Mouse (Mus musculus) hindbrain, embryonic 16.5 days (tissue): Measurements from ENCODE around the gene Gria1. TPM values are rescaled to one million over a fixed set of nuclear protein-coding genes. Genes with fewer than 3 reads are reported as not detected.

Experiments
- ATAC-seq: fragments of 200-750 bp; cut with Nextera tagmentation; 2 replicates; pipeline ENCODE4 v1.8.0; 2017; ENCODE audit warnings: moderate TSS enrichment, moderate library complexity
- H3K27ac ChIP-seq: fragments of 300-500 bp; sonication (generic); 2 replicates; pipeline ENCODE4 v1.5.1; 2014; ENCODE audit warnings: low read depth, mild to moderate bottlenecking, control low read depth, low read length, moderate library complexity
- H3K27me3 ChIP-seq: fragments of 300-500 bp; sonication (generic); replicated peaks from 2 replicates; pipeline ENCODE4 v1.6.1; 2014; ENCODE audit warnings: low read length; ENCODE audit not compliant: control insufficient read depth, insufficient read depth
- H3K36me3 ChIP-seq: fragments of 300-500 bp; sonication (generic); 2 replicates; pipeline ENCODE4 v1.6.1; 2014; ENCODE audit warnings: mild to moderate bottlenecking, low read length, moderate library complexity, mixed read lengths; ENCODE audit not compliant: control insufficient read depth, insufficient read depth
- H3K4me1 ChIP-seq: fragments of 300-500 bp; sonication (generic); 2 replicates; pipeline ENCODE4 v1.6.1; 2014; ENCODE audit warnings: low read depth, low read length; ENCODE audit not compliant: control insufficient read depth, insufficient read depth
- H3K4me2 ChIP-seq: fragments of 300-500 bp; sonication (generic); 2 replicates; pipeline ENCODE4 v1.6.1; 2014; ENCODE audit warnings: mild to moderate bottlenecking, low read length, control low read depth, moderate library complexity
- H3K4me3 ChIP-seq: fragments of 300-500 bp; sonication (generic); 2 replicates; pipeline ENCODE4 v1.5.1; 2014; ENCODE audit warnings: mild to moderate bottlenecking, low read length, control low read depth, moderate library complexity
- H3K9ac ChIP-seq: fragments of 300-500 bp; sonication (generic); 2 replicates; pipeline ENCODE4 v1.6.1; 2014; ENCODE audit warnings: low read depth, mild to moderate bottlenecking, control low read depth, low read length, moderate library complexity
- H3K9me3 ChIP-seq: fragments of 300-500 bp; sonication (generic); 2 replicates; pipeline ENCODE4 v1.6.1; 2014; ENCODE audit warnings: mild to moderate bottlenecking, low read length, moderate library complexity; ENCODE audit not compliant: control insufficient read depth
- WGBS: fragments of 180-500 bp; shearing (Covaris S2); extraction: QIAGEN DNeasy Blood & Tissue Kit; methylation state at CpG from one replicate; pipeline ENCODE4 v1.1.7; 2014; 5-methylcytosine and 5-hydroxymethylcytosine counted together
- polyA plus RNA-seq: library from polyadenylated mRNA; unstranded; fragments of >200 nt; fragmentation: Nextera tagmentation; extraction: Ambion mirVana; gene quantifications from 2 replicates; pipeline ENCODE4 v1.2.1, GENCODE M21; 2015

Gria1 gene
- polyA plus RNA-seq, 1 experiment from 2014 or later: 47.7 TPM

- no peak overlapping the region for H3K27ac ChIP-seq
- ATAC-seq: no peak
- H3K27me3 ChIP-seq: no peaks in the 10 kb centered on the region
- H3K4me2 ChIP-seq: no peak overlapping the region
- H3K4me3 ChIP-seq: no peak overlapping the region
- 27% methylated on average over 8 of the region's 8 CpGs for WGBS
- H3K4me1 ChIP-seq: no peaks in the 10 kb centered on the region
- H3K36me3 ChIP-seq: peaks cover 3% of the 10 kb centered on the region; the same call in 1 of the 2 replicates
- H3K9me3 ChIP-seq: no peaks in the 10 kb centered on the region
- H3K9ac ChIP-seq: no peak overlapping the region
Measured at GRCm38 (mm10) chr11:57222797-57223569, 211.8 kb downstream of the Gria1 start.

- Histone ChIP-seq H3K36me3 (peaks cover 1% of the 10 kb centered on the region; the same call in 1 of the 2 replicates), H3K27me3 (no peaks in the 10 kb centered on the region), H3K4me3 (no peak overlapping the region), H3K9me3 (no peaks in the 10 kb centered on the region), H3K27ac (no peak overlapping the region), H3K4me1 (no peaks in the 10 kb centered on the region), H3K4me2 (no peak overlapping the region), H3K9ac (no peak overlapping the region)
- no peak for ATAC-seq
- 86% methylated on average over 2 of the region's 2 CpGs for WGBS
Measured at GRCm38 (mm10) chr11:57235446-57235845, 224.3 kb downstream of the Gria1 start.

- H3K4me1 ChIP-seq: no peaks in the 10 kb centered on the region
- no peak for ATAC-seq
- no peaks in the 10 kb centered on the region for H3K36me3 ChIP-seq
- H3K9ac ChIP-seq: no peak overlapping the region
- H3K27me3 ChIP-seq: no peaks in the 10 kb centered on the region
- H3K27ac ChIP-seq: no peak overlapping the region
- WGBS: 69% methylated on average over 1 of the region's 1 CpGs
- H3K4me2 ChIP-seq: no peak overlapping the region
- H3K4me3 ChIP-seq: no peak overlapping the region
- H3K9me3 ChIP-seq: no peaks in the 10 kb centered on the region
Measured at GRCm38 (mm10) chr11:57236431-57236830, 225.2 kb downstream of the Gria1 start.

- Histone ChIP-seq H3K27me3 (no peaks in the 10 kb centered on the region), H3K9ac (no peak overlapping the region), H3K36me3 (no peaks in the 10 kb centered on the region), H3K4me1 (no peaks in the 10 kb centered on the region), H3K9me3 (no peaks in the 10 kb centered on the region), H3K4me2 (no peak overlapping the region), H3K27ac (no peak overlapping the region), H3K4me3 (no peak overlapping the region)
- ATAC-seq: no peak
- WGBS: 18% methylated on average over 3 of the region's 3 CpGs
Measured at GRCm38 (mm10) chr11:57239758-57240157, 228.6 kb downstream of the Gria1 start.

- no peak overlapping the region for H3K4me3 ChIP-seq
- no peak overlapping the region for H3K27ac ChIP-seq
- no peak for ATAC-seq
Measured at GRCm38 (mm10) chr11:57243835-57244234, 232.6 kb downstream of the Gria1 start.

GRCm38 (mm10) chr11:57244543-57244942 lies 233.4 kb downstream of the Gria1 start:
- Histone ChIP-seq H3K27me3 (no peaks in the 10 kb centered on the region), H3K9ac (no peak overlapping the region), H3K27ac (no peak overlapping the region), H3K4me1 (no peaks in the 10 kb centered on the region), H3K4me3 (no peak overlapping the region), H3K36me3 (no peaks in the 10 kb centered on the region), H3K9me3 (no peaks in the 10 kb centered on the region), H3K4me2 (no peak overlapping the region)
- WGBS: 90% methylated on average over 6 of the region's 6 CpGs
- ATAC-seq: no peak

More at GRCm38 (mm10) chr11:57243835-57244234, 232.6 kb downstream of the Gria1 start:
- Histone ChIP-seq H3K9ac (no peak overlapping the region), H3K36me3 (no peaks in the 10 kb centered on the region), H3K4me2 (no peak overlapping the region), H3K27me3 (no peaks in the 10 kb centered on the region), H3K9me3 (no peaks in the 10 kb centered on the region), H3K4me1 (no peaks in the 10 kb centered on the region)

GRCm38 (mm10) chr11:57248870-57249269 lies 237.7 kb downstream of the Gria1 start:
- no peak overlapping the region for H3K4me2 ChIP-seq
- peaks cover 2% of the 10 kb centered on the region; the same call in 1 of the 2 replicates for H3K4me1 ChIP-seq
- H3K36me3 ChIP-seq: no peaks in the 10 kb centered on the region
- no peaks in the 10 kb centered on the region for H3K27me3 ChIP-seq
- H3K9ac ChIP-seq: no peak overlapping the region
- WGBS: 54% methylated on average over 4 of the region's 4 CpGs
- no peaks in the 10 kb centered on the region for H3K9me3 ChIP-seq
- ATAC-seq: no peak
- H3K4me3 ChIP-seq: no peak overlapping the region
- H3K27ac ChIP-seq: no peak overlapping the region

GRCm38 (mm10) chr11:57250129-57250528 lies 238.9 kb downstream of the Gria1 start:
- Histone ChIP-seq H3K9ac (no peak overlapping the region), H3K36me3 (no peaks in the 10 kb centered on the region), H3K4me1 (peaks cover 2% of the 10 kb centered on the region; the same call in 1 of the 2 replicates), H3K4me3 (no peak overlapping the region), H3K4me2 (no peak overlapping the region), H3K9me3 (no peaks in the 10 kb centered on the region), H3K27ac (no peak overlapping the region), H3K27me3 (no peaks in the 10 kb centered on the region)
- no peak for ATAC-seq
- 38% methylated on average over 7 of the region's 7 CpGs for WGBS

- H3K27me3 ChIP-seq: no peaks in the 10 kb centered on the region
- H3K9ac ChIP-seq: no peak overlapping the region
- no peak overlapping the region for H3K4me3 ChIP-seq
- no peak for ATAC-seq
- no peak overlapping the region for H3K27ac ChIP-seq
- WGBS: 85% methylated on average over 8 of the region's 8 CpGs
- H3K36me3 ChIP-seq: no peaks in the 10 kb centered on the region
- H3K9me3 ChIP-seq: no peaks in the 10 kb centered on the region
- no peak overlapping the region for H3K4me2 ChIP-seq
- H3K4me1 ChIP-seq: no peaks in the 10 kb centered on the region
Measured at GRCm38 (mm10) chr11:57271687-57272086, 260.5 kb downstream of the Gria1 start.
